In genomic region chr11:59306461-59307421, GRCm38 (mm10) we compare ENCODE assay signal across 8 mouse cellular contexts. TPM values are rescaled to one million over a fixed set of nuclear protein-coding genes. Genes with fewer than 3 reads are reported as not detected.
DNase-seq lines count a peak whose midpoint lies in the region; ATAC-seq and TF ChIP-seq lines count a peak whose summit lies in the region.

Gene Wnt9a (plus strand): TSS chr11:59306928.

- DNase-seq in brain, embryonic 14.5 days (ENCODE audit: low read depth) = no peak
- peak; percentile 71 to 73 for DNase-seq in gastrocnemius, postnatal 4 days (ENCODE audit: low spot score in 2 of 2)
- DNase-seq in layer of hippocampus, adult 18-20 months (ENCODE audit: low spot score in 2 of 2) = no peak

- no peaks in the 10 kb centered on the region for H3K4me1 ChIP-seq in erythroblast, embryonic 14.5 days (ENCODE audit: control insufficient read depth)
- peaks cover 34% of the 10 kb centered on the region for H3K4me1 ChIP-seq in intestine, embryonic 15.5 days (replicated peaks)
- H3K4me1 ChIP-seq in liver, embryonic 12.5 days = peaks cover 9% of the 10 kb centered on the region
- H3K4me1 ChIP-seq in neural tube, embryonic 12.5 days = peaks cover 37% of the 10 kb centered on the region

- H3K27ac ChIP-seq in intestine, embryonic 15.5 days = 0 out of 2 replicates have a peak within 1 kb of the TSS, but pooled peaks have one; percentile 51
- no peak within 1 kb of the TSS for H3K27ac ChIP-seq in liver, embryonic 12.5 days
- no peak within 1 kb of the TSS for H3K27ac ChIP-seq in neural tube, embryonic 12.5 days

- H3K9me3 ChIP-seq in erythroblast, embryonic 14.5 days (ENCODE audit: control insufficient read depth, low read length) = no peaks in the 10 kb centered on the region; the same call in 1 of the 2 replicates
- H3K9me3 ChIP-seq in intestine, embryonic 15.5 days = no peaks in the 10 kb centered on the region
- no peaks in the 10 kb centered on the region for H3K9me3 ChIP-seq in liver, embryonic 12.5 days (replicated peaks)
- no peaks in the 10 kb centered on the region for H3K9me3 ChIP-seq in neural tube, embryonic 12.5 days

- H3K4me3 ChIP-seq in erythroblast, embryonic 14.5 days (replicated peaks) = peak within 1 kb of the TSS; percentile 26
- H3K4me3 ChIP-seq in intestine, embryonic 15.5 days (replicated peaks) = peak within 1 kb of the TSS; percentile 71
- peak within 1 kb of the TSS; percentile 50 for H3K4me3 ChIP-seq in liver, embryonic 12.5 days
- peak within 1 kb of the TSS; percentile 56 for H3K4me3 ChIP-seq in neural tube, embryonic 12.5 days

- TF ChIP-seq CTCF in brain, embryonic 14.5 days (IDR thresholded peaks at IDR 0.05; ENCODE audit: borderline replicate concordance, extremely low read depth, insufficient read depth, insufficient read length) = no peak

- H3K36me3 ChIP-seq in erythroblast, embryonic 14.5 days (ENCODE audit: control insufficient read depth) = no peaks in the 10 kb centered on the region
- no peaks in the 10 kb centered on the region for H3K36me3 ChIP-seq in intestine, embryonic 15.5 days
- no peaks in the 10 kb centered on the region for H3K36me3 ChIP-seq in liver, embryonic 12.5 days
- no peaks in the 10 kb centered on the region for H3K36me3 ChIP-seq in neural tube, embryonic 12.5 days

- H3K4me2 ChIP-seq in intestine, embryonic 15.5 days (replicated peaks) = peak within 1 kb of the TSS; percentile 97
- H3K4me2 ChIP-seq in liver, embryonic 12.5 days = peak within 1 kb of the TSS; percentile 67
- H3K4me2 ChIP-seq in neural tube, embryonic 12.5 days (replicated peaks) = peak within 1 kb of the TSS; percentile 93

- no peak for ATAC-seq in erythroblast, adult 5-6 weeks (replicated peaks; ENCODE audit: low FRiP score, poor library complexity, severe bottlenecking)
- ATAC-seq in intestine, embryonic 15.5 days = peak; percentile 85
- peak; percentile 48 for ATAC-seq in liver, embryonic 12.5 days
- ATAC-seq in neural tube, embryonic 12.5 days (ENCODE audit: low FRiP score, low read depth) = peak; percentile 41

- WGBS in intestine, embryonic 15.5 days = under 1% methylated on average over 123 of the region's 128 CpGs
- under 1% methylated on average over 124 of the region's 128 CpGs for WGBS in liver, embryonic 12.5 days (ENCODE audit: insufficient replicate concordance)
- WGBS in neural tube, embryonic 12.5 days = under 1% methylated on average over 126 of the region's 128 CpGs

- peaks cover 80% of the 10 kb centered on the region for H3K27me3 ChIP-seq in erythroblast, embryonic 14.5 days (ENCODE audit: control insufficient read depth)
- peaks cover 54% of the 10 kb centered on the region for H3K27me3 ChIP-seq in intestine, embryonic 15.5 days (replicated peaks)
- H3K27me3 ChIP-seq in liver, embryonic 12.5 days (replicated peaks) = peaks cover 98% of the 10 kb centered on the region
- H3K27me3 ChIP-seq in neural tube, embryonic 12.5 days (replicated peaks) = peaks cover 65% of the 10 kb centered on the region

- H3K9ac ChIP-seq in intestine, embryonic 15.5 days = peak within 1 kb of the TSS; percentile 70
- no peak within 1 kb of the TSS for H3K9ac ChIP-seq in liver, embryonic 12.5 days
- peak within 1 kb of the TSS; percentile 49 for H3K9ac ChIP-seq in neural tube, embryonic 12.5 days

- peak; percentile 54; the same call in 1 of the 2 replicates for TF ChIP-seq POLR2A in brain, embryonic 14.5 days (IDR thresholded peaks at IDR 0.05; ENCODE audit: borderline replicate concordance, extremely low read depth, insufficient read depth, insufficient read length, poor library complexity, severe bottlenecking)

RNA-seq across cellular contexts. Expression of gene Wnt9a, which starts in this region (rescaled TPM):
- not detected in 2 replicates for polyA plus RNA-seq in erythroblast, embryonic 14.5 days (2012)
- not detected in 2 replicates for total RNA-seq in erythroblast, adult 5-6 weeks (2015; ENCODE audit: low replicate concordance)
- not detected in 2 replicates for total RNA-seq in erythroblast, adult 5-6 weeks (2017; ENCODE audit: low replicate concordance)
- polyA plus RNA-seq in brain, embryonic 14.5 days (2012; rRNA removed) = 3.2 and 4.5 TPM in 2 replicates
- 10 to 100 TPM; 12.8 to 15.4 TPM for total RNA-seq in gastrocnemius, postnatal 4 days (2021)
- 3.4 and 4.2 TPM in 2 replicates for polyA plus RNA-seq in intestine, embryonic 15.5 days (2015; fragmentation: Nextera tagmentation; extraction: Ambion mirVana)
- polyA plus RNA-seq in liver, embryonic 12.5 days (2016; fragmentation: Nextera tagmentation; extraction: Ambion mirVana) = 0.32 and 0.50 TPM in 2 replicates
- 3.9 and 4.2 TPM in 2 replicates for polyA plus RNA-seq in neural tube, embryonic 12.5 days (2016; fragmentation: Nextera tagmentation; extraction: Ambion mirVana)
- total RNA-seq in layer of hippocampus, adult 18-20 months (2021) = 1 to 10 TPM; 3.5 to 4.1 TPM

Comparison
In these comparisons a context has a peak if more than half of its experiments do, and no peak if none do; other contexts are left out.
1. RNA of gene Wnt9a (total RNA-seq): 12.8 to 15.4 TPM in gastrocnemius, postnatal 4 days and 3.5 to 4.1 TPM in layer of hippocampus, adult 18-20 months; not detected in erythroblast, adult 5-6 weeks; every median in the first group is over 4 times any median in the second.
2. Peak in ATAC-seq, H3K4me3 ChIP-seq and H3K4me2 ChIP-seq in liver, embryonic 12.5 days; RNA of the gene not detected or under 1 TPM.
3. DNase-seq: peak in gastrocnemius, postnatal 4 days (2 of 2); none in brain, embryonic 14.5 days (single experiment) and layer of hippocampus, adult 18-20 months (0 of 2).
4. Peak in every context shown above with its lines, with median percentiles within 50 percentile points of each other: H3K4me3 ChIP-seq and H3K4me2 ChIP-seq.